Mouse (Mus musculus) right cerebral cortex, postnatal 25 days (tissue): ENCODE measurements at regions not wholly inside any gene's neighbourhood (a gene's known extent, or its start where the extent isn't known, plus 50 kb on each side); places are given as distances from the start of the nearest gene placed in this dataset.
A peak's percentile ranks its signal among the peaks of the same experiment; 100 is the strongest.
"Not testable (repeated sequence)": the region's sequence is repeated elsewhere in the genome, so short reads cannot be mapped to it uniquely, and the experiment has no call there.

Source experiments
- DNase-seq: peaks from one replicate; pipeline ENCODE4 v3.0.0; 2022

GRCm38 (mm10) chrX:14792261-14792660, 581.3 kb downstream of the H2al1n start:
- DNase-seq = not testable (repeated sequence)

GRCm38 (mm10) chrX:14835862-14836261, 624.9 kb downstream of the H2al1n start:
- DNase-seq = no peak

DNA sequence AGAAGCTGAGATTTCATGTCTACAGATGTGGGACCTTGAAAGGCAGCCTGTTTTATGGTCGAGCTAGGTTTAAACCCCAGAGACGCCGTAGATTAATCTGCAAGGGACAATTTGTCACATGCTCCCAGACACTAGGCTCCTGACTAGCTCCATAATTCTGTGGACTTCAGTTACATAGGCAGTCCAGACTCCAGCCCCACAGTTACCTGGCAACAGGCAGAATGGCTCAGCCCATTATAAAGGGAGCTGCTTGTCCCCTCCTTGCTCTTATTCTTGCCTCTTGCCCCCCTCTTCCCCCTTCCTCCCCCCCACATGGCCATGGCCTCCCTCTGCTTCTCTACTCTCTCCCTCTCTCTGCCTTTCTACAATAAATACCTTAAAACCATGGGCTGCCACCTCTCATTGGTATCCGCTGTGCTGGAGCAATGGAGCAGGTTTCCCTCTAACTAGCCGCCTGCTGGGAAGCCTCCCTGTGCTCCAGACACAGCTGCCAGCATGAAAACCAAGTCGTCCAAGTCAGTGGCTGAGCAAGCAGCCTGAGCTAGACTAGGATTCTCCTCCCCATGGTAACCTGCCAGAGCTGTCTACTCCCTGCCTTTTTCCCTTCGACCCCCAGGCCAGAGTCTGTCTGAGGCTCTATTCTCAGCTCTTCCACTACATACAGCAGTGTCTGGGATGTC, 628.9 kb downstream of the H2al1n start:
- peak; percentile 4 for DNase-seq

GRCm38 (mm10) chrX:14840420-14840757, 629.4 kb downstream of the H2al1n start:
- DNase-seq = no peak

GRCm38 (mm10) chrX:14845353-14845752, 634.4 kb downstream of the H2al1n start:
- no peak for DNase-seq

DNA sequence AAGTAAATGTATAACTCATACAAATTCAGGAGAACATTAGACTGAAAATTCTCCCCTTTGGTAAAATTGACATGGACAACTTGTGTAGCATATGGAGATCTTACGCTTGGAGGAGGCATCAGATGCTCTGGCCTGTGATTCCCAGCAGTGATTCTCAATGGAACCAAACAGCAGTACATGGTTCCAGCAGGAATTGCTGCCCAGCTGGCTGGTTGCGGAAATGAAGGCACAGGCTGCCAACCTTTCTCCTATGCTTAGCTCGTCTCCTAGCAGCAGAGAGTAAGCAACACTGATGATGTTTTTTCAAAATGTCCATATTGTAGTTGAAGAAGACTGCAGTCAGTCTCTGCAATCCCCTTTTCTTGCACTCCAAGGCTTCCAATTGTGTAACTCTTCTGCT, 673.7 kb downstream of the H2al1n start:
- peak; percentile 10 for DNase-seq
